Mouse (Mus musculus): Measurements from ENCODE around the gene Mif. TPM values are rescaled to one million over a fixed set of nuclear protein-coding genes. Genes with fewer than 3 reads are reported as not detected.

Mif gene
- polyA plus RNA-seq, 1 experiment from 2014 or later = 1,680 TPM

DNA sequence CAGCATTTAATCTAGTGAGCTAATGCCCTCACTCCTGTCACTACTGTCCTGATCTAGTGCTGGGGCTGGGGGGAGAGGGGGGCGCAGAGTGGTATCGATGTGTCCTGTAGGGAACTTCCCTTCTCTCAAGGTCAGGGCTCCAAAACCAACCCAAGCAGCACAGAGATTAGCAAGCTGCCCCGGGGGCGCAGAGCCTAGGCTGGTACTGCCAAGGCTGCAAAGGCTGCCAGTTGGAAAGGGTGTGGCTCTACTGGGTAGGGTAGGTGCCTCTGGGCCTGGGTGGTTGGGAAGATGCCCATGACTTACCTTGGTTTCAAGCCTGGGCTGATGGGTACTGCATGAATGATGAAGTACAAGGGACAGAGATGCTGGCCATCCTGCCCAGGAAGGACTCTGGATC, 2.4 kb downstream of the Mif start:
- WGBS = 91% methylated on average over 4 of the region's 4 CpGs
- no peak overlapping the region for H3K4me2 ChIP-seq (ENCODE audit: low read length)
- ATAC-seq = no peak

DNA sequence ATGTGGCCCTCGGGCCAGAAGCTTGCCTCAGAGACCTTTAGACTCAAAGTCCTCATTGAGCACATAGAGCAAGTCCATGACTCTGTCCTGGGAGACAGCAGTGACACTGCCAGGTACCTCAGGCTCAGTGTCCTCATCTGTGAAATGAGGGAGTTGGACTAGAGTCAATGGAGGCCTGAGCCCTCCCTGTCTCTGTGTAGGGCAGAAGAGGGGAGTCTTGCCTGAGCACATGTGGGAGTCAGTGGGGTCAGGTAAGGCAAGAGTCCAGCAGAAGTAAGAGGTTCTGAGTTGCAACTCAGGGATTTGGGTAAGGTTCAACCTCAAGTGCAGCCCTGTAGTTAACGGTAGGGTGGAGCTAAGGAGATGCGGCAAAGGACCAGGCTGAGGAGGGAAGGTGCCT, 3.1 kb downstream of the Mif start:
- Histone ChIP-seq H3K4me1 (ENCODE audit: control insufficient read depth, insufficient read depth, low read depth, low read length) (peaks cover 16% of the 10 kb centered on the region), H3K27ac (ENCODE audit: low read depth, low read length) (no peak overlapping the region), H3K36me3 (ENCODE audit: control insufficient read depth, insufficient read depth, low read length) (no peaks in the 10 kb centered on the region), H3K9me3 (ENCODE audit: control insufficient read depth, low read length) (no peaks in the 10 kb centered on the region), H3K4me3 (ENCODE audit: low read length) (no peak overlapping the region), H3K4me2 (ENCODE audit: low read length) (no peak overlapping the region), H3K9ac (ENCODE audit: low read depth, low read length) (no peak overlapping the region), H3K27me3 (replicated peaks; ENCODE audit: control insufficient read depth, insufficient read depth, low read length) (no peaks in the 10 kb centered on the region)
- 85% methylated on average over 3 of the region's 3 CpGs for WGBS
- no peak for ATAC-seq

More for the DNA sequence above, 2.4 kb downstream of the Mif start:
- H3K27ac ChIP-seq (ENCODE audit: low read depth, low read length) = no peak overlapping the region
- no peaks in the 10 kb centered on the region for H3K36me3 ChIP-seq (ENCODE audit: control insufficient read depth, insufficient read depth, low read length)
- no peak overlapping the region for H3K9ac ChIP-seq (ENCODE audit: low read depth, low read length)
- no peak overlapping the region for H3K4me3 ChIP-seq (ENCODE audit: low read length)
- H3K9me3 ChIP-seq (ENCODE audit: control insufficient read depth, low read length) = no peaks in the 10 kb centered on the region
- H3K4me1 ChIP-seq (ENCODE audit: control insufficient read depth, insufficient read depth, low read depth, low read length) = peaks cover 16% of the 10 kb centered on the region
- no peaks in the 10 kb centered on the region for H3K27me3 ChIP-seq (replicated peaks; ENCODE audit: control insufficient read depth, insufficient read depth, low read length)

DNA sequence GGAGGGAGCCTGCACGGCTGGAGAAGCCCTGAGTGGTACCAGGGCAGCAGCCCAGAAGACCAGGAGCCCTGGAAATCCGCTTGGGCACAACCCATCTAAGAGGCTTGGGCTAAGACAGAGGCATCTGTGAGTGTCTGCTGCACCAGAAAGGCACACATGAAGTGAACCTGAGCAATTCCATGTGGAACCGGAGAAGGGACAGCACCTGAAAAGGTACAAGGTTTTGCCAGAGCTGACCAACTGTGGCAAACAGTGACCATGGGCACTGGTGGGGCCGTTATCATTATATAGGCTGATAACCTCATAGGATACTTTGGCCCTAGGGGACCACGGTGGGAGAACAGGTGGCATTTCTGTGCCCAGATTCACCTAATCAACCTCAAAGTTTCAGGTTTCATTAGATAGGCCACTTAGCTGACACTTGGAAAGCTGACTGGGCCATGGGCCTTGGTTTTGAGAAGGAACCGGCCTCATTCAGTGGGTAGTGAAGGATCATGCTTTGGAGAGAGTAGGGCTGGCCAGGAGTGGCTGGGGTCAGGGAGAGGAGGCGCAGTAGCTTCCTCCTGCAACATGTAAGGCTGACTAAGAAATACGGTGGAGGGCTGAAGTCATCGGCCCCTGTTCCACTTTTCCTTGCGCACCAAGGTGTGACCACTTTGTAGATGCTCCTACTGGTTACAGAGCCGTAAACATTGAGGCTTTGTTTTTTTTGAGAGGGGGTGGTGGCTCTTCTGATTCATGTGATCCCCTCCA, 3.7 kb downstream of the Mif start:
- Histone ChIP-seq H3K27ac (ENCODE audit: low read depth, low read length) (no peak overlapping the region), H3K4me1 (ENCODE audit: control insufficient read depth, insufficient read depth, low read depth, low read length) (peaks cover 17% of the 10 kb centered on the region), H3K36me3 (ENCODE audit: control insufficient read depth, insufficient read depth, low read length) (no peaks in the 10 kb centered on the region), H3K9me3 (ENCODE audit: control insufficient read depth, low read length) (no peaks in the 10 kb centered on the region), H3K4me2 (ENCODE audit: low read length) (no peak overlapping the region), H3K4me3 (ENCODE audit: low read length) (no peak overlapping the region), H3K9ac (ENCODE audit: low read depth, low read length) (no peak overlapping the region), H3K27me3 (replicated peaks; ENCODE audit: control insufficient read depth, insufficient read depth, low read length) (no peaks in the 10 kb centered on the region)
- WGBS = 84% methylated on average over 11 of the region's 11 CpGs
- no peak for ATAC-seq

DNA sequence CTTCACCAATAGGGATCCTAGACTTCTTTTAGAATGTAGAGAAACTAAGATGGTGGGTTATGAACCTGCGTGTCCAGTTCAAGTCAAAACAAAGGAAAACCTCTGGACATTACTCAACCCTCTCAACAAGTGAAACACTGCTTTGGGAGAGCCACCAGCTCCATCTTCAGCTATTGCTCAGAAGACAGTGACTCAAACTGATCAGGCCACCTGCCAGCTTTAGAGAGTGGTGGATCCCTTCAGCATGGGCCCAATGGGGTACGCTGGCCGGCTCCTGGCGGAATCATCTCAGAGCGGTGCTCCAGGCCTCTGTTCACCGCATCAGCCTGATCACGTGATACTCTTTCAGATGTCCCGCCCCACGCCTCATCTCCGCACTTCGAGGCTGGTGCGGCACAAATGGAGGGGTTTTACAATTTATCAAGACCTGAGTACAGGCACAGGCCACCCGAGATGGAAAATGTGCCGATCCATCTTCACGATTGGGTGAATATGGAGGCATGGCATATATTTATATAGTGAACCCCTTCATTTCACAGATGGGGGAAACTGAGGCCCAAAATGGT, 4.5 kb downstream of the Mif start:
- Histone ChIP-seq H3K4me2 (ENCODE audit: low read length) (no peak overlapping the region), H3K4me3 (ENCODE audit: low read length) (no peak overlapping the region), H3K9ac (ENCODE audit: low read depth, low read length) (no peak overlapping the region), H3K9me3 (ENCODE audit: control insufficient read depth, low read length) (no peaks in the 10 kb centered on the region), H3K27ac (ENCODE audit: low read depth, low read length) (no peak overlapping the region), H3K27me3 (replicated peaks; ENCODE audit: control insufficient read depth, insufficient read depth, low read length) (no peaks in the 10 kb centered on the region), H3K4me1 (ENCODE audit: control insufficient read depth, insufficient read depth, low read depth, low read length) (peaks cover 16% of the 10 kb centered on the region), H3K36me3 (ENCODE audit: control insufficient read depth, insufficient read depth, low read length) (no peaks in the 10 kb centered on the region)
- no peak for ATAC-seq
- 84% methylated on average over 15 of the region's 15 CpGs for WGBS

DNA sequence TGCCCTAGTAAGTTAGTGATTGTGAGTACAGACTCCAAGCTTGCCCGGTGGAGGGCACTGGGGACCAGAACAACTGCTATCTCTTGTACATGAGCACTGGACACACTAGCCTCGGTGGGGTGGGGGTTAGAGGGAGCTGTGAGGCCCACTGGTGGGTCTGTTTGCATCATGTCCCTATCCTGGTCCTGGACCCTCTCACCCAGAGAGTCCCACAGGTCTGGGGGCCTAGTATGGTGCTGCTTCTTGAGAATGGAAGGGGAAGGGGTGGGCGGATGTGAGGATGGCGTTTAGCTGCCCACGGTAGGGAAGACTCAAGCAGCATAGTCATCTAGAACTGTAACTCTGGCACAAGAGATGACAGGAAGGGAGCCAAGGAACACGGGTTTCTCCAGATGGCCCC, 5.2 kb downstream of the Mif start:
- Histone ChIP-seq H3K9ac (ENCODE audit: low read depth, low read length) (no peak overlapping the region), H3K27ac (ENCODE audit: low read depth, low read length) (no peak overlapping the region), H3K36me3 (ENCODE audit: control insufficient read depth, insufficient read depth, low read length) (no peaks in the 10 kb centered on the region), H3K4me3 (ENCODE audit: low read length) (no peak overlapping the region), H3K27me3 (replicated peaks; ENCODE audit: control insufficient read depth, insufficient read depth, low read length) (no peaks in the 10 kb centered on the region), H3K9me3 (ENCODE audit: control insufficient read depth, low read length) (no peaks in the 10 kb centered on the region), H3K4me2 (ENCODE audit: low read length) (no peak overlapping the region), H3K4me1 (ENCODE audit: control insufficient read depth, insufficient read depth, low read depth, low read length) (peaks cover 12% of the 10 kb centered on the region)
- WGBS = 85% methylated on average over 6 of the region's 6 CpGs
- ATAC-seq = no peak

DNA sequence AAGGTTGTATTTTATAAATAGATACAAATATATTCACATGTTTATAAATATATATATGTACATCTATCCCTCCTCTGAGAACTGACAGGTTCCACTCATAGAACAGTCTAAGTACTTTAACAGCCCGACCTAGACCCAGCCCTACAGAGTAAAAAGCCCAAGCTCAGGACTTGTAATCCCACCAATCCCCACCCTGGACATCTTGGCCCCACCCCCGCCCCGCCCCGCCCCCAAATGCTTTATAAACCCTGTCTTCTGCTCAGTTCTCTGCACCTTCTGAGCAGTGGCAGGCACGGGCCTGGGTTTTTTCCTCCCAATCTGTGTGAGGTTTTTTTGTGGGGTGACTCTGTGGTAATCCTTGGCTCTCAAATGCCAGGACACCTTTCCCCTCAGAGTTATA, 5.9 kb downstream of the Mif start:
- H3K4me3 ChIP-seq (ENCODE audit: low read length) = no peak overlapping the region
- ATAC-seq = 0 out of 2 replicates have a peak, but pooled peaks have one; percentile 12
- no peaks in the 10 kb centered on the region for H3K27me3 ChIP-seq (replicated peaks; ENCODE audit: control insufficient read depth, insufficient read depth, low read length)
- no peaks in the 10 kb centered on the region for H3K9me3 ChIP-seq (ENCODE audit: control insufficient read depth, low read length)
- H3K4me1 ChIP-seq (ENCODE audit: control insufficient read depth, insufficient read depth, low read depth, low read length) = peaks cover 12% of the 10 kb centered on the region
- H3K36me3 ChIP-seq (ENCODE audit: control insufficient read depth, insufficient read depth, low read length) = no peaks in the 10 kb centered on the region
- H3K9ac ChIP-seq (ENCODE audit: low read depth, low read length) = no peak overlapping the region
- no peak overlapping the region for H3K27ac ChIP-seq (ENCODE audit: low read depth, low read length)
- WGBS = 56% methylated on average over 5 of the region's 5 CpGs
- H3K4me2 ChIP-seq (ENCODE audit: low read length) = no peak overlapping the region

DNA sequence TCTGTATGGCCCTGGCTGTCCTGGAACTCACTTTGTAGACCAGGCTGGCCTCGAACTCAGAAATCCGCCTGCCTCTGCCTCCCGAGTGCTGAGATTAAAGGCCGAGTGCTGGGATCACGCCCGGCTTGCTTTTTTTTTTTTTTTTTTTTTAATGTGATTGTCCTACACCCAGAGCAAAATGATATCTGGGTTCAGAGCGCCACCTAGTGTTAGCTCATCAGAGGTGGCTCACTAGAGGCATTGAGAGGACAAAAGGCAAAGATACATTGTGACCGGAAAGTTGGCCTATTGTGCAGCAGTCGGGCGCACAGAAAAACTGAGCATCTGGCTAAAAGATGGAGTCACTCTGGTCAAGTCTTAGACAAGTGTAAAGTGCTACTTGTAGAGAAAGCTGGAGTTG, 6.6 kb downstream of the Mif start:
- H3K4me3 ChIP-seq (ENCODE audit: low read length) = no peak overlapping the region
- H3K36me3 ChIP-seq (ENCODE audit: control insufficient read depth, insufficient read depth, low read length) = no peaks in the 10 kb centered on the region
- no peaks in the 10 kb centered on the region for H3K27me3 ChIP-seq (replicated peaks; ENCODE audit: control insufficient read depth, insufficient read depth, low read length)
- H3K4me1 ChIP-seq (ENCODE audit: control insufficient read depth, insufficient read depth, low read depth, low read length) = peaks cover 9% of the 10 kb centered on the region
- 17% methylated on average over 10 of the region's 10 CpGs for WGBS
- peak; percentile 55; the same call in 1 of the 2 replicates for ATAC-seq
- no peak overlapping the region for H3K9ac ChIP-seq (ENCODE audit: low read depth, low read length)
- H3K4me2 ChIP-seq (ENCODE audit: low read length) = no peak overlapping the region
- H3K27ac ChIP-seq (ENCODE audit: low read depth, low read length) = no peak overlapping the region
- no peaks in the 10 kb centered on the region for H3K9me3 ChIP-seq (ENCODE audit: control insufficient read depth, low read length)

DNA sequence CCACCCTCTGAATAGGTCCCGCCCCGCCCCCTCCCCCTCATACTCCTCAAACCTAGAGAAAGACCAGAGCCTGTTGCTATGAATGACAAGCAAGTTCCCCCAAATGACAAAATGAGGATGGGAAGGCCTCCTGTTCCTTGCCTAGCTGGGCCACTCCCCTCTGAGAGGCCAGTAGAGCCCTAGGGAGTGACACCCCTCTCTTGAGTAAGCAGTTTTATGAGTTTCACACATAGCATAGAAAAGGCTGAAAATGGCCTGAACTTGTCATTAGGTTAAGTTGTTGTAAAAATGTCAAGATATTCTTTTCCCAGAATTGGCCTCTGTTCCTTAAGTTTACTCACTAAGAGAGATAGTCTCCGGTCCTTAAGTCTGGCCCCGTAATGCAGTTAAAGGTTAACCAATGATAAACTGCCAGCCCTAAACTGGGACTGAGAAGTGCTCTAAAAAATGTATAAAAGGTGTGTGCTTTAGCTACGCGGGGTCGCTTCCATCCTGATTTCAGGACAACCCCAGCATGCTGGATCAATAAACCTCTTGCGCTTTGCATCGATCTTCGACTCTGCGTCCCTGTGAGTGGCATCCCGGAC, 7.4 kb downstream of the Mif start:
- H3K27ac ChIP-seq (ENCODE audit: low read depth, low read length) = no peak overlapping the region
- ATAC-seq = no peak
- H3K9me3 ChIP-seq (ENCODE audit: control insufficient read depth, low read length) = no peaks in the 10 kb centered on the region
- H3K4me2 ChIP-seq (ENCODE audit: low read length) = no peak overlapping the region
- no peaks in the 10 kb centered on the region for H3K27me3 ChIP-seq (replicated peaks; ENCODE audit: control insufficient read depth, insufficient read depth, low read length)
- H3K9ac ChIP-seq (ENCODE audit: low read depth, low read length) = no peak overlapping the region
- whole genome bisulfite sequencing = 93% methylated on average over 12 of the region's 12 CpGs
- H3K36me3 ChIP-seq (ENCODE audit: control insufficient read depth, insufficient read depth, low read length) = no peaks in the 10 kb centered on the region
- H3K4me1 ChIP-seq (ENCODE audit: control insufficient read depth, insufficient read depth, low read depth, low read length) = peaks cover 5% of the 10 kb centered on the region
- no peak overlapping the region for H3K4me3 ChIP-seq (ENCODE audit: low read length)

DNA sequence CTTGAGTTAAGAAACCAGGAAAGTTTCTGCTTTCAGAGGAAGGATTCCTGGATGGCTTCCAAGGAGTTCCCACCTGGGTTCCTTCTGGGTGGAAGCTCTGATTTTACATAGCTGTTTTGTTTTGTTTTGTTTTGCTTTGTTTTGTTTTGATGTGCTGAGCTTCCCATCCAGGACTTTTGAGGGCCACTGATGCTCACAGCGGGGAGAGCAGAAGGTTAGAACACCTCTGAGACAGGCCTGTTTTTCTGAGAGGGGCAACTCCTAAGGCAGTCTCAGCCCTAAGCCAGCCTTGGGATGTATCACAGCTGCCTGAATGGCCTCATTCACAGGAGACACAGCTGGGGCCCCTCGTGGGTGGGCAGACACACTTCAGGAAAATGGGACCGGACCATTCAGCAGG, 8.4 kb downstream of the Mif start:
- Histone ChIP-seq H3K4me1 (ENCODE audit: control insufficient read depth, insufficient read depth, low read depth, low read length) (peaks cover 4% of the 10 kb centered on the region), H3K36me3 (ENCODE audit: control insufficient read depth, insufficient read depth, low read length) (no peaks in the 10 kb centered on the region), H3K9me3 (ENCODE audit: control insufficient read depth, low read length) (no peaks in the 10 kb centered on the region), H3K9ac (ENCODE audit: low read depth, low read length) (no peak overlapping the region), H3K4me3 (ENCODE audit: low read length) (no peak overlapping the region), H3K27ac (ENCODE audit: low read depth, low read length) (no peak overlapping the region), H3K4me2 (ENCODE audit: low read length) (no peak overlapping the region), H3K27me3 (replicated peaks; ENCODE audit: control insufficient read depth, insufficient read depth, low read length) (no peaks in the 10 kb centered on the region)
- no peak for ATAC-seq
- 36% methylated on average over 3 of the region's 3 CpGs for WGBS
